Mouse (Mus musculus) monocyte, adult 2 months (primary cell): Measurements from ENCODE around the gene Vamp1.
"Not testable (repeated sequence)": the region's sequence is repeated elsewhere in the genome, so short reads cannot be mapped to it uniquely, and the experiment has no call there.

Source experiments
- DNase-seq, 2 experiments: peaks; one replicate each; pipeline ENCODE4 v3.0.0; 2022; ENCODE audit warnings: low spot score in 2 of 2, low read depth in 1 of 2

Vamp1 gene

DNA sequence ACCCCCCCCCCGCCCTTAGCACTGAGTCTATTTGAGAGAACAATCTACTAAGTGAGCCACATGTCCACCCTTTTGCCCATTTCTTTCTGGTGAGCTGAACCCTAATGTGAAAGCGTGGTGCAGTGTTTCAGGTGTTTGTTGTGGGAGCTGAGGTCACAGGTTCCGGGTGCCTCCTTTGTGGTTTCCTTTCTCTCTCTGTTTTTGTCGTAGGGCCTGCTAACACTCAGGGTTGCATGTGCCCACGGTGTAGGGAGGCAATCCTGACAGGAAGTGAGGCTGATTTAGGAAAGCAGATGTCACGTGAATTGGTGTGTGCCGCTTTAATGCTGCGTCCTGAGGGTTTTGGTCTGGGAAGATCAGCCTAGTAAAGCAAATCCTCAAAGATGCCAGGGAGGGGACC, 26.2 kb downstream of the Vamp1 start:
- DNase-seq: no peak

GRCm38 (mm10) chr6:125244551-125244950, 29.2 kb downstream of the Vamp1 start:
- no peak for DNase-seq

- DNase-seq: no peak
These were observed 36.9 kb downstream of the Vamp1 start for GRCm38 (mm10) chr6:125252285-125252684.

DNA sequence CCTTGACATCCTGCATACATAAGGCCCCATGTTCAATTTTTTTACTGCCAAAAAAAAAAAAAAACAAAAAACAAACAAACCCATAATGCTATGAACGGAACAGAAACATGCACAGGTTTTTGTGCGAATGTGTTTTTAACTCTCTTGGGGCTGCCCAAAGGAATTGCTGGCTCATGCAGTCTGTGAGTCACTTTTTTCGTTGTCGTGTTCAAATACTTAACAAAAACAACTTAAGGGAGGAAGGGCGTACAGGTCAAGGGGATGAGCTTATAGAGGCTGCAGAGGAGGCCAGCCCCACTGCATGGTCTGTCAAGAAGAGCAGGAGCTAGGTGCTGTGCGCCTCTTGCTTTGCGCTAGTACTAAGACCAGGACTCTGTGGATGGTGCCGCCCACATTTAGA, 37.4 kb downstream of the Vamp1 start:
- no peak for DNase-seq

- DNase-seq: no peak
These were observed 38.7 kb downstream of the Vamp1 start for GRCm38 (mm10) chr6:125253863-125254715.

DNA sequence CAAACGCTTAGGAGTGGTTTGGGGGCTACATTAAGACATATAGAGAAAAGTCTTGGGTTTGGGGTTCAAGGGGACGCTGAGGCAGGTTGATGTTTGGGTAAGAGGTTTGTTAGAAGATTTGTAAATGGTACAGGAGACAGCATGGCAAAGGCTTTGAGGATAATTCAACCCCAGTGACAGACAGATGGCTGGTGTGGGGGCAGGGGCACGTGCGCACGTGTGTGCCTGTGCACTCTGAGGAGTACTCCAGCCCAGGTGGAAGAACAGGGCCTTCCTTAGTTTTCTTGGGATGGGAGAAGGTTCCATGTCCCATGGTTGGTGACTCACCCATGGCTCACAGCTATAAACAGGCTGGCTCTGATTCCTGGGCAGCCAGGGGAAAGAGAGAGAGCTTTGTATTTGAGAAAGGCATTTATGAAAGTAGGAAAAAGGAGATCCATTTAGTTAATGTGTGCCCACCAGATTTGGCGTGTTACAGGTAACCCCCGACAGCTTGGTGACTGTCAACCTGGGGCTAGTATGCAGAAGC, 40.2 kb downstream of the Vamp1 start:
- no peak for DNase-seq

GRCm38 (mm10) chr6:125256222-125256966, 41.0 kb downstream of the Vamp1 start:
- DNase-seq: no peak

DNA sequence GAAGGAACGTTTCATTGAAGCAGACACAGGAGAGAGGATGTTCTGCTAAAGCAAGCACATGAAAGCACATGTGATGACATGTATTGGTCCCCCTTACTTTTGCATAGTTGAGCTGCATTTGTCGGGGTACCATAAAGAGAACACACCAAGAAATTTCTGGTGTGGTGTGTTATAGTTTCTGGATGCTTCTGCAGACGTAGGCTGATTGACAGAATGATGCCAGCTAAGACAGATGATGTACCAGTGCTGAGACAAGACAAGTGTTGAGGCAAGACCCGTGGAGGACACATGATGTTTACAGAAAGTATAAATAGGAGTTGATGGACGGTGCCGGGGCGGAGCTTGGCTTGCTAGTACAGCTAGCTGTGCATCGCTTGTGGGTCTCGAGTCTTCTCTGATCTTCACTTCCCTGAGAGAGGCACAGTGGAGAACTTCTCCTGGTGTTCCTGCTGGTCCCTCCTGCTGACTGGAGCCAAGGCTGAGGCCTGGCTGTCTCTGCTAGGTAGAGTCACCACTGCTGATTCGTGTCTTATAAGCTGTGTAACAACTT, 44.7 kb downstream of the Vamp1 start:
- DNase-seq: no peak

- no peak for DNase-seq
These were observed 48.9 kb downstream of the Vamp1 start for GRCm38 (mm10) chr6:125264219-125264618.

- DNase-seq: no peak
These were observed 49.9 kb downstream of the Vamp1 start for GRCm38 (mm10) chr6:125265239-125265638.

DNA sequence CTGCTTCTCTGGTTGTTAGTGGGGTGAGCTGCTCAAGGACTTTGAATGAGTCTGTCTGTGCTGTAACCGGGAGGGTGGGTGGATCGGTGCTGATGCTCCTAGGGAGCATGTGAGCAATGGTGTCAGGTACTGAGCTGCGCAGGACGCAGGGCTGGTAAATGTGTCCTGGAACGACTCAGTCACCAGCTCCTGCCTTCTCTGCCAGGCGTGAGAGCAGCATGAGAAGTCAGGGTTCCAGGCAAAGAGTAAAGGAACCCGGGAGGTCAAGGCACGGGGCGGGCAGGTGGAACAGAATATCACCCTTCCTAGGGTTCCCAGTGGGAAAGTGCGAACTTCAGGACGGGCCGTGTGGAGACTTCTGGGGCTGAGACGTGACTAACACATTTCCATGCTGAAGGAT, 50.7 kb downstream of the Vamp1 start:
- no peak for DNase-seq

GRCm38 (mm10) chr6:125266600-125266999, 51.2 kb downstream of the Vamp1 start:
- DNase-seq: not testable (repeated sequence)

DNA sequence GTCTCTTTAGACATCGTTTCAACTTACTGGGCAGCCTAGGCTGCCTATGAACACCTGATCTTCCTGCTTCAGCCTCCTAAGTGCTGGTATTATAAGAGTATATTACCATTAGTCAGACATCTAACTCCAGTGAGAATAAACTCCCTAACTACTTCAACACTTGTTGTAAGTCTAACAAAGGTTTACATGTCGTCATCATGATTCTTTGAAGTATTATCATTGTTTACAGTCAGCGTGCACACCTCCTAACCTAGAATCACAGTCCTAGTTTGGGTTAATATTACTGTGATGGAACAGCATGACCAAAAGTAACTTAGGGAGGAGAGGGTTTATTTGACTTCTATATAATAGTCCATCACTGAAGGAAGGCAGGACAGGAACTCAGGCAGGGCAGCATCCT, 52.1 kb downstream of the Vamp1 start:
- no peak for DNase-seq

DNA sequence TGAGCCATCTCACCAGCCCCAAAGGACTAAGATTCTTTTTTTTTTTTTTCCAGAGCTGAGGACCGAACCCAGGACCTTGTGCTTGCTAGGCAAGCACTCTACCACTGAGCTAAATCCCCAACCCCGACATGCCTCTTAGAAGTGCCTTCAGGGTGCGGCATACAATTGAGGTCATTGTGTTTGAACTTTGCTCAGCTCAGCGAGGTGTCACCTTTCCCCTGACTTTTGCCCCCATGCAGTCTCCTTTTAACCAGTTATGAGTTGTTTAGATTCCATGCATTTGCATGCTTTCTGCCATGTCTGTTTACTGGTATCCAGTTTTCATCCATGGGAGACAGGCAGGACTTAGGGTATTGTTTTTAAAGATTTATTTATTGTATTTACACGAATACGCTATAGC, 53.4 kb downstream of the Vamp1 start:
- DNase-seq: no peak

GRCm38 (mm10) chr6:125271455-125272227, 56.3 kb downstream of the Vamp1 start:
- peak; percentile 84 to 86 for DNase-seq

DNA sequence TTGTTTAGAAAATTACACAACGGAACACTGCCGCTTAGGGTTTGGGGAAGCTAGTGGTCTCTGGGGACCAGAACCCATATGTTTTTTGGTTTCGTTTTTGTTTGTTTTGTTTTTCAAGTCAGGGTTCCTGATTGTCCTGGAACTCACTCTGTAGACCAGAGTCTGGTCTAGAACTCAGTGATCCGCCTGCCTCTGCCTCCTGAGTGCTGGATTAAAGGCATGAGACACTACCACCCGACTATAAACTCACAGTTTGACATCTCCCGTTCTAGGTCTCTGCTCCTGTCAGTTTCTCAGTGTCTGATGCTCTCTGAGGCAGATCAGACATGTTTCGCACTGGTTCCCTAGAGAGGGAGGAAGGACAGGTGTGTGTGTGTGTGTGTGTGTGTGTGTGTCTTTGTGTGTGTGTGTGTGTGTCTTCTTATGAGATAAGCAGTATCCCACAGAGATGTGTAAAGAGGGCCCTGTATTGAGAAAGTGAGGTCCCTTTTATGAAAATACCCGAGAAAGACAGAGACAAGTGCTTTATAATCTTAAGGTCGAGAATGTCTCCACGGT, 57.0 kb downstream of the Vamp1 start:
- no peak for DNase-seq

- no peak for DNase-seq
These were observed 59.7 kb downstream of the Vamp1 start for GRCm38 (mm10) chr6:125274841-125275563.

GRCm38 (mm10) chr6:125279729-125280128, 64.4 kb downstream of the Vamp1 start:
- DNase-seq: no peak

DNA sequence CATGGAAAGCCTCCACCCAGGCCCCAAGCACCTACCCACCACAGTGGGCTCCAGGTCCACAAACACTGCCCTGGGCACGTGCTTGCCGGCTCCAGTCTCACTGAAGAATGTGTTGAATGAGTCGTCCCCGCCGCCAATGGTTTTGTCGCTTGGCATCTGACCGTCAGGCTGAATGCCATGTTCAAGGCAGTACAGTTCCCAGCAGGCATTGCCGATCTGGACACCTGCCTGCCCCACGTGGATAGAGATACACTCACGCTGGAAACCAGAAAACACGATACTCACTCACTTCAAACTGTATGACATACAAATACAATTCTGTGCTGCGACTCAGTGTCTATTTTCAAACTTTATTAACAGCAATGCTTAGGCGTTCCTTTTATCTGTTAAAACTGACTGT, 67.4 kb downstream of the Vamp1 start:
- DNase-seq: not testable (repeated sequence)

- DNase-seq: no peak
These were observed 68.9 kb downstream of the Vamp1 start for GRCm38 (mm10) chr6:125284250-125284649.
